ENCODE assay signal across 20 mouse cellular contexts in the genomic region with DNA sequence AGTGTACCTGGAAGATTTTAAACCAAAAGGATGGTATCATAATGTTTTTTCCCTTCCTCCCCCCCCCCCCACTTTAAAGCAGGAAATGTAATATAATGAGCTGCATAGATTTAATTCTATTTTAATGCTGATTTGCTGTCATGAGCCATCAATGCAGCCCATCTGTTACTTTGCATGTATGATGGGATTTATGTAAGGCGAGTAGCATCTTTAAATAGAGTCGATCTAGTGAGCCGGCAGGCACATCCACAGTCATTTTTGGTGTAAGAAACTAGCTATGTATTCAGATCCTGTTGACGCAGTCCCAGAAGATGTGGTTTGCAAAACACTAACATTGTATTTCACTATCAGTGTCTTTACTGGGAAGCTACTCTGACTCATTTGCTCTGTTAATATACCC.
DNase-seq lines count a peak whose midpoint lies in the region; ATAC-seq lines count a peak whose summit lies in the region.
"Had no signal": no experiment of that assay in that cellular context is flagged by ENCODE, and none has a peak within 500 bp of the region (broad histone marks: within the 10 kb centered on the region; RNA-seq: fewer than 3 reads in every experiment).

No protein-coding gene starts in this region.

- H3K9me3 ChIP-seq in forebrain, embryonic 14.5 days (replicated peaks; ENCODE audit: control insufficient read depth, low read length) = no peaks in the 10 kb centered on the region
- H3K9me3 ChIP-seq in forebrain, embryonic 11.5 days (ENCODE audit: control insufficient read depth, low read length) = no peaks in the 10 kb centered on the region
- no peaks in the 10 kb centered on the region for H3K9me3 ChIP-seq in heart, embryonic 10.5 days
- H3K9me3 ChIP-seq: embryonic facial prominence, embryonic 15.5 days; heart, embryonic 13.5 days; hindbrain, embryonic 15.5 days had no signal

- 80% methylated on average over 4 of the region's 4 CpGs for WGBS in forebrain, embryonic 14.5 days
- WGBS in forebrain, embryonic 11.5 days = 94% methylated on average over 4 of the region's 4 CpGs
- 88% methylated on average over 4 of the region's 4 CpGs for WGBS in heart, embryonic 10.5 days

- H3K36me3 ChIP-seq in forebrain, embryonic 14.5 days (ENCODE audit: control insufficient read depth, insufficient read depth, low read length) = no peaks in the 10 kb centered on the region
- H3K36me3 ChIP-seq in forebrain, embryonic 11.5 days (ENCODE audit: control insufficient read depth, insufficient read depth, low read length) = no peaks in the 10 kb centered on the region
- H3K36me3 ChIP-seq in heart, embryonic 10.5 days = peaks cover 9% of the 10 kb centered on the region; the same call in 1 of the 2 replicates
- H3K36me3 ChIP-seq: embryonic facial prominence, embryonic 15.5 days; hindbrain, embryonic 15.5 days had no signal

- no peak overlapping the region for H3K4me2 ChIP-seq in forebrain, embryonic 14.5 days (ENCODE audit: low read length)
- no peak overlapping the region for H3K4me2 ChIP-seq in forebrain, embryonic 11.5 days (ENCODE audit: low read depth, low read length, severe bottlenecking)
- H3K4me2 ChIP-seq: embryonic facial prominence, embryonic 15.5 days; heart, embryonic 13.5 days; hindbrain, embryonic 15.5 days had no signal

- H3K9ac ChIP-seq in forebrain, embryonic 14.5 days (ENCODE audit: low read length) = no peak overlapping the region
- H3K9ac ChIP-seq in forebrain, embryonic 11.5 days (ENCODE audit: low read length) = no peak overlapping the region
- H3K9ac ChIP-seq: embryonic facial prominence, embryonic 15.5 days; heart, embryonic 13.5 days; hindbrain, embryonic 15.5 days had no signal

- no peak overlapping the region for H3K27ac ChIP-seq in forebrain, embryonic 14.5 days (ENCODE audit: low read depth, low read length)
- no peak overlapping the region for H3K27ac ChIP-seq in forebrain, embryonic 11.5 days (ENCODE audit: low read depth, low read length)
- H3K27ac ChIP-seq in heart, embryonic 10.5 days = no peak overlapping the region
- H3K27ac ChIP-seq: embryonic facial prominence, embryonic 15.5 days; gastrocnemius, adult 2 months; heart, embryonic 13.5 days; hindbrain, embryonic 15.5 days had no signal

- 0 out of 2 replicates have a peak, but pooled peaks have one; percentile 40 for ATAC-seq in forebrain, embryonic 14.5 days
- no peak for ATAC-seq in forebrain, embryonic 11.5 days (replicated peaks; ENCODE audit: low FRiP score)
- ATAC-seq: intestine, embryonic 16.5 days had no signal

- no peaks in the 10 kb centered on the region for H3K4me1 ChIP-seq in forebrain, embryonic 14.5 days (ENCODE audit: control insufficient read depth, insufficient read depth, low read length)
- H3K4me1 ChIP-seq in forebrain, embryonic 11.5 days (replicated peaks; ENCODE audit: control insufficient read depth, insufficient read depth, low read length) = no peaks in the 10 kb centered on the region
- no peaks in the 10 kb centered on the region for H3K4me1 ChIP-seq in heart, embryonic 10.5 days
- H3K4me1 ChIP-seq: hindbrain, embryonic 15.5 days had no signal

- peak; percentile 58 for DNase-seq in forebrain, embryonic 14.5 days (ENCODE audit: low spot score)
- no peak for DNase-seq in forebrain, embryonic 11.5 days (ENCODE audit: low spot score)
- peak; percentile 44 for DNase-seq in layer of hippocampus, adult 9-11 months
- no peak for DNase-seq in layer of hippocampus, postnatal 10 days (ENCODE audit: low spot score in 2 of 2)
- peak; percentile 31 to 65 for DNase-seq in right cerebral cortex, postnatal 10 days (ENCODE audit: low spot score in 2 of 2)
- no peak for DNase-seq in right cerebral cortex, postnatal 14 days
- DNase-seq in telencephalon, adult 2 months (ENCODE audit: low read depth, low spot score) = peak; percentile 62
- no peak for DNase-seq in heart, embryonic 10.5 days (ENCODE audit: low spot score)
- DNase-seq: adrenal gland, postnatal 10 days; cerebellum, adult 2 months; cerebellum, postnatal 14 days; embryo, embryonic 11 days; gastrocnemius, adult 2 months; gastrocnemius, postnatal 25 days; heart, postnatal 36 days had no signal

- H3K4me3 ChIP-seq in forebrain, embryonic 14.5 days (ENCODE audit: low read depth, low read length) = no peak overlapping the region
- no peak overlapping the region for H3K4me3 ChIP-seq in forebrain, embryonic 11.5 days (ENCODE audit: low read depth, low read length)
- no peak overlapping the region for H3K4me3 ChIP-seq in heart, embryonic 10.5 days
- H3K4me3 ChIP-seq: embryonic facial prominence, embryonic 15.5 days; erythroblast, embryonic 14.5 days; gastrocnemius, adult 2 months; heart, embryonic 13.5 days; hindbrain, embryonic 15.5 days had no signal

- H3K27me3 ChIP-seq in forebrain, embryonic 14.5 days (replicated peaks; ENCODE audit: control insufficient read depth, insufficient read depth, low read length) = no peaks in the 10 kb centered on the region
- H3K27me3 ChIP-seq in forebrain, embryonic 11.5 days (ENCODE audit: control insufficient read depth, insufficient read depth, low read length) = no peaks in the 10 kb centered on the region
- H3K27me3 ChIP-seq in heart, embryonic 10.5 days (ENCODE audit: insufficient read depth, poor library complexity, severe bottlenecking) = no peaks in the 10 kb centered on the region
- H3K27me3 ChIP-seq: embryonic facial prominence, embryonic 15.5 days; heart, embryonic 13.5 days; hindbrain, embryonic 15.5 days had no signal

Comparison
In these comparisons a context has a peak if more than half of its experiments do, and no peak if none do; other contexts are left out.
1. DNase-seq: peak in forebrain, embryonic 14.5 days (single experiment), layer of hippocampus, adult 9-11 months (single experiment), right cerebral cortex, postnatal 10 days (2 of 2) and telencephalon, adult 2 months (single experiment); none in forebrain, embryonic 11.5 days (single experiment), layer of hippocampus, postnatal 10 days (0 of 2), right cerebral cortex, postnatal 14 days (single experiment) and heart, embryonic 10.5 days (single experiment).